Mouse (Mus musculus): ENCODE measurements around the gene Adgrv1.
"Not testable (repeated sequence)": the region's sequence is repeated elsewhere in the genome, so short reads cannot be mapped to it uniquely, and the experiment has no call there.

Gene Adgrv1

GRCm38 (mm10) chr13:81342987-81343596 is 289.9 kb downstream of the Adgrv1 start:
- DNase-seq (ENCODE audit: low read depth, low spot score), result no peak

- DNase-seq (ENCODE audit: low read depth, low spot score), result no peak
Measured at GRCm38 (mm10) chr13:81335241-81335640, 297.7 kb downstream of the Adgrv1 start.

GRCm38 (mm10) chr13:81332018-81332417 is 300.9 kb downstream of the Adgrv1 start:
- no peak for DNase-seq (ENCODE audit: low read depth, low spot score)

GRCm38 (mm10) chr13:81329762-81330161 is 303.2 kb downstream of the Adgrv1 start:
- no peak for DNase-seq (ENCODE audit: low read depth, low spot score)

- DNase-seq (ENCODE audit: low read depth, low spot score), result no peak
Measured at GRCm38 (mm10) chr13:81328181-81328580, 304.8 kb downstream of the Adgrv1 start.

GRCm38 (mm10) chr13:81325606-81326215 is 307.2 kb downstream of the Adgrv1 start:
- no peak for DNase-seq (ENCODE audit: low read depth, low spot score)

GRCm38 (mm10) chr13:81323546-81324316 is 309.2 kb downstream of the Adgrv1 start:
- DNase-seq (ENCODE audit: low read depth, low spot score), result no peak

- no peak for DNase-seq (ENCODE audit: low read depth, low spot score)
Measured at GRCm38 (mm10) chr13:81316581-81316980, 316.4 kb downstream of the Adgrv1 start.

- DNase-seq (ENCODE audit: low read depth, low spot score), result no peak
Measured at GRCm38 (mm10) chr13:81314306-81315120, 318.4 kb downstream of the Adgrv1 start.

- no peak for DNase-seq (ENCODE audit: low read depth, low spot score)
Measured at GRCm38 (mm10) chr13:81312148-81312547, 320.8 kb downstream of the Adgrv1 start.

GRCm38 (mm10) chr13:81300851-81301250 is 332.1 kb downstream of the Adgrv1 start:
- no peak for DNase-seq (ENCODE audit: low read depth, low spot score)

- no peak for DNase-seq (ENCODE audit: low read depth, low spot score)
Measured at GRCm38 (mm10) chr13:81294106-81294505, 338.8 kb downstream of the Adgrv1 start.

GRCm38 (mm10) chr13:81282193-81282592 is 350.8 kb downstream of the Adgrv1 start:
- no peak for DNase-seq (ENCODE audit: low read depth, low spot score)

GRCm38 (mm10) chr13:81280650-81281229 is 352.2 kb downstream of the Adgrv1 start:
- DNase-seq (ENCODE audit: low read depth, low spot score), result no peak

- no peak for DNase-seq (ENCODE audit: low read depth, low spot score)
Measured at GRCm38 (mm10) chr13:81279351-81279736, 353.6 kb downstream of the Adgrv1 start.

GRCm38 (mm10) chr13:81278669-81279350 is 354.1 kb downstream of the Adgrv1 start:
- no peak for DNase-seq (ENCODE audit: low read depth, low spot score)

- DNase-seq (ENCODE audit: low read depth, low spot score), result no peak
Measured at GRCm38 (mm10) chr13:81273837-81274236, 359.1 kb downstream of the Adgrv1 start.

- DNase-seq (ENCODE audit: low read depth, low spot score), result no peak
Measured at GRCm38 (mm10) chr13:81270396-81270795, 362.6 kb downstream of the Adgrv1 start.

- no peak for DNase-seq (ENCODE audit: low read depth, low spot score)
Measured at GRCm38 (mm10) chr13:81269056-81269455, 363.9 kb downstream of the Adgrv1 start.

- not testable (repeated sequence) for DNase-seq (ENCODE audit: low read depth, low spot score)
Measured at GRCm38 (mm10) chr13:81267489-81267888, 365.5 kb downstream of the Adgrv1 start.

GRCm38 (mm10) chr13:81264465-81264864 is 368.5 kb downstream of the Adgrv1 start:
- DNase-seq (ENCODE audit: low read depth, low spot score), result no peak

Data from c-Kit-negative CD71-positive TER-119-positive erythroid progenitor cells, embryonic 14.5 days (primary cell).